Comparison of ENCODE assay signal across 12 mouse cellular contexts in genomic region chr8:95020821-95021220, GRCm38 (mm10). TPM values are rescaled to one million over a fixed set of nuclear protein-coding genes. Genes with fewer than 3 reads are reported as not detected.
DNase-seq lines count a peak whose midpoint lies in the region; ATAC-seq lines count a peak whose summit lies in the region.
"Had no signal": no experiment of that assay in that cellular context is flagged by ENCODE, and none has a peak within 500 bp of the region (broad histone marks: within the 10 kb centered on the region; RNA-seq: fewer than 3 reads in every experiment).

No protein-coding gene starts in this region.

- ATAC-seq in heart, embryonic 14.5 days (ENCODE audit: insufficient number of reproducible peaks, insufficient read depth, low FRiP score, low read depth) = no peak
- no peak for ATAC-seq in midbrain, embryonic 16.5 days
- ATAC-seq in granulocyte monocyte progenitor cell, adult 5-6 weeks (replicated peaks; ENCODE audit: poor library complexity, severe bottlenecking) = peak; percentile 49
- peak; percentile 27; the same call in 1 of the 2 replicates for ATAC-seq in monocyte, adult 5-6 weeks (replicated peaks; ENCODE audit: insufficient number of reproducible peaks, low FRiP score, low TSS enrichment, poor library complexity, severe bottlenecking)

- peak overlapping the region; percentile 46; the same call in 1 of the 2 replicates for H3K4me2 ChIP-seq in heart, embryonic 14.5 days (ENCODE audit: low read length)
- no peak overlapping the region for H3K4me2 ChIP-seq in midbrain, embryonic 16.5 days (ENCODE audit: low read length)
- H3K4me2 ChIP-seq: embryonic facial prominence, embryonic 12.5 days; hindbrain, embryonic 14.5 days had no signal

- H3K27ac ChIP-seq in heart, embryonic 14.5 days (replicated peaks in 1 of 2; ENCODE audit: control insufficient read depth in 1 of 2, insufficient read depth in 1 of 2, low read depth in 2 of 2, low read length in 2 of 2) = no peak overlapping the region
- peak overlapping the region; percentile 73 for H3K27ac ChIP-seq in midbrain, embryonic 10.5 days (replicated peaks)
- H3K27ac ChIP-seq in midbrain, embryonic 16.5 days (ENCODE audit: low read length) = no peak overlapping the region
- H3K27ac ChIP-seq: embryonic facial prominence, embryonic 12.5 days; hindbrain, embryonic 14.5 days had no signal

- H3K27me3 ChIP-seq in heart, embryonic 14.5 days (ENCODE audit: control insufficient read depth, insufficient read depth, low read length) = no peaks in the 10 kb centered on the region
- no peaks in the 10 kb centered on the region for H3K27me3 ChIP-seq in midbrain, embryonic 10.5 days (ENCODE audit: low read depth, poor library complexity, severe bottlenecking)
- no peaks in the 10 kb centered on the region for H3K27me3 ChIP-seq in midbrain, embryonic 16.5 days (ENCODE audit: control insufficient read depth, insufficient read depth, low read depth, low read length)
- H3K27me3 ChIP-seq: embryonic facial prominence, embryonic 12.5 days had no signal

- DNase-seq in heart, postnatal 25 days (ENCODE audit: low spot score) = no peak
- DNase-seq in midbrain, embryonic 10.5 days (ENCODE audit: low spot score) = no peak
- no peak for DNase-seq in left cerebral cortex, adult 9 months (ENCODE audit: low spot score in 2 of 2)
- no peak for DNase-seq in testis, postnatal 14 days (ENCODE audit: low spot score)
- DNase-seq: cerebellum, adult 11 months; retina, postnatal 1 day had no signal

- H3K4me1 ChIP-seq in heart, embryonic 14.5 days (ENCODE audit: control insufficient read depth in 2 of 2, insufficient read depth in 2 of 2, low read length in 2 of 2) = peaks cover 0 to 2% of the 10 kb centered on the region in 2 experiments; a peak in 1 of 4 replicates
- peaks cover 39% of the 10 kb centered on the region for H3K4me1 ChIP-seq in midbrain, embryonic 10.5 days
- no peaks in the 10 kb centered on the region for H3K4me1 ChIP-seq in midbrain, embryonic 16.5 days (ENCODE audit: control insufficient read depth, insufficient read depth, low read length)
- H3K4me1 ChIP-seq: embryonic facial prominence, embryonic 12.5 days had no signal

- no peaks in the 10 kb centered on the region for H3K36me3 ChIP-seq in heart, embryonic 14.5 days (ENCODE audit: control insufficient read depth, insufficient read depth, low read length)
- peaks cover 8% of the 10 kb centered on the region for H3K36me3 ChIP-seq in midbrain, embryonic 10.5 days
- no peaks in the 10 kb centered on the region for H3K36me3 ChIP-seq in midbrain, embryonic 16.5 days (ENCODE audit: control insufficient read depth, insufficient read depth, low read length)
- H3K36me3 ChIP-seq: embryonic facial prominence, embryonic 12.5 days had no signal

- no peak overlapping the region for H3K4me3 ChIP-seq in heart, embryonic 14.5 days (ENCODE audit: control insufficient read depth in 1 of 2, insufficient read depth in 1 of 2, low read depth in 1 of 2, low read length in 2 of 2)
- no peak overlapping the region for H3K4me3 ChIP-seq in midbrain, embryonic 10.5 days
- no peak overlapping the region for H3K4me3 ChIP-seq in midbrain, embryonic 16.5 days (ENCODE audit: low read depth, low read length)
- H3K4me3 ChIP-seq: embryonic facial prominence, embryonic 12.5 days had no signal

- H3K9ac ChIP-seq in heart, embryonic 14.5 days (ENCODE audit: low read length) = no peak overlapping the region
- no peak overlapping the region for H3K9ac ChIP-seq in midbrain, embryonic 16.5 days (ENCODE audit: low read depth, low read length)
- H3K9ac ChIP-seq: embryonic facial prominence, embryonic 12.5 days; hindbrain, embryonic 14.5 days had no signal

- 58% methylated on average over 10 of the region's 10 CpGs for WGBS in heart, embryonic 14.5 days
- 82% methylated on average over 10 of the region's 10 CpGs for WGBS in midbrain, embryonic 10.5 days
- WGBS in midbrain, embryonic 16.5 days = 88% methylated on average over 10 of the region's 10 CpGs

- no peaks in the 10 kb centered on the region for H3K9me3 ChIP-seq in heart, embryonic 14.5 days (ENCODE audit: control insufficient read depth, low read length)
- H3K9me3 ChIP-seq in midbrain, embryonic 10.5 days (replicated peaks) = no peaks in the 10 kb centered on the region; the same call in 1 of the 2 replicates
- H3K9me3 ChIP-seq in midbrain, embryonic 16.5 days (replicated peaks; ENCODE audit: control insufficient read depth, low read length, poor library complexity, severe bottlenecking) = no peaks in the 10 kb centered on the region
- H3K9me3 ChIP-seq: embryonic facial prominence, embryonic 12.5 days had no signal

- intact Hi-C loops in heart, postnatal 25 days (cut with DNase I) = loop anchor here (5.0 kb wide), 1 partner anchor 56 kb away; no protein-coding TSS in a partner anchor

RNA-seq across cellular contexts. Expression of gene Adgrg3, which starts 3.3 kb away (rescaled TPM):
- polyA plus RNA-seq in heart, embryonic 14.5 days (2014; fragmentation: Nextera tagmentation; extraction: Ambion mirVana) = 3.4 and 3.7 TPM in 2 replicates
- 1 to 10 TPM in 1 of 2 experiments, under 1 TPM in 1; 0.70 to 1.3 TPM for total RNA-seq in heart, postnatal 25 days (2021)
- polyA plus RNA-seq in midbrain, embryonic 10.5 days (2016; fragmentation: Nextera tagmentation; extraction: Ambion mirVana) = 3.8 and 3.9 TPM in 2 replicates
- 0.56 and 0.64 TPM in 2 replicates for polyA plus RNA-seq in midbrain, embryonic 16.5 days (2015; fragmentation: Nextera tagmentation; extraction: Ambion mirVana)
- 142 and 175 TPM in 2 replicates for total RNA-seq in granulocyte monocyte progenitor cell, adult 5-6 weeks (2014; fragmentation: Nextera tagmentation)
- total RNA-seq in granulocyte monocyte progenitor cell, adult 5-6 weeks (2017) = 170 and 173 TPM in 2 replicates
- 2.9 to 15.5 TPM (median 10.1 TPM) in 3 replicates for total RNA-seq in monocyte, adult 5-6 weeks (2017)

RNA-seq across cellular contexts. Expression of gene Drc7, which starts 34.1 kb away (rescaled TPM):
- not detected in 2 replicates for polyA plus RNA-seq in heart, embryonic 14.5 days (2014; fragmentation: Nextera tagmentation; extraction: Ambion mirVana)
- not detected for total RNA-seq in heart, postnatal 25 days (2021)
- 0.11 and 0.14 TPM in 2 replicates for polyA plus RNA-seq in midbrain, embryonic 10.5 days (2016; fragmentation: Nextera tagmentation; extraction: Ambion mirVana)
- polyA plus RNA-seq in midbrain, embryonic 16.5 days (2015; fragmentation: Nextera tagmentation; extraction: Ambion mirVana) = 2.4 and 2.5 TPM in 2 replicates
- 1.8 and 2.5 TPM in 2 replicates for total RNA-seq in granulocyte monocyte progenitor cell, adult 5-6 weeks (2014; fragmentation: Nextera tagmentation)
- 1.2 and 3.7 TPM in 2 replicates for total RNA-seq in granulocyte monocyte progenitor cell, adult 5-6 weeks (2017)
- not detected in 3 replicates for total RNA-seq in monocyte, adult 5-6 weeks (2017)

RNA-seq across cellular contexts. Expression of gene Adgrg1, which starts 46.3 kb away (rescaled TPM):
- polyA plus RNA-seq in heart, embryonic 14.5 days (2014; fragmentation: Nextera tagmentation; extraction: Ambion mirVana) = 2.7 and 2.9 TPM in 2 replicates
- total RNA-seq in heart, postnatal 25 days (2021) = 10 to 100 TPM; 38.6 to 48.7 TPM
- 116 and 163 TPM in 2 replicates for polyA plus RNA-seq in midbrain, embryonic 10.5 days (2016; fragmentation: Nextera tagmentation; extraction: Ambion mirVana)
- polyA plus RNA-seq in midbrain, embryonic 16.5 days (2015; fragmentation: Nextera tagmentation; extraction: Ambion mirVana) = 147 and 153 TPM in 2 replicates
- total RNA-seq in granulocyte monocyte progenitor cell, adult 5-6 weeks (2014; fragmentation: Nextera tagmentation) = 115 and 208 TPM in 2 replicates
- total RNA-seq in granulocyte monocyte progenitor cell, adult 5-6 weeks (2017) = 50.3 and 50.9 TPM in 2 replicates
- total RNA-seq in monocyte, adult 5-6 weeks (2017) = 2.2 to 16.6 TPM (median 4.6 TPM) in 3 replicates

Comparison
In these comparisons a context has a peak if more than half of its experiments do, and no peak if none do; other contexts are left out.
1. ATAC-seq: peak in granulocyte monocyte progenitor cell, adult 5-6 weeks (single experiment) and monocyte, adult 5-6 weeks (single experiment); none in heart, embryonic 14.5 days (single experiment) and midbrain, embryonic 16.5 days (single experiment).